Mouse (Mus musculus) neural tube, embryonic 14.5 days (tissue): ENCODE results near the gene BC030499. TPM values are rescaled to one million over a fixed set of nuclear protein-coding genes. Genes with fewer than 3 reads are reported as not detected.
"Not testable (repeated sequence)": the region's sequence is repeated elsewhere in the genome, so short reads cannot be mapped to it uniquely, and the experiment has no call there.

Experiments used
- ATAC-seq: fragments of 200-750 bp; cut with Nextera tagmentation; 2 replicates; pipeline ENCODE4 v1.8.0; 2017; ENCODE audit warnings: low read depth, mild to moderate bottlenecking, moderate TSS enrichment, moderate library complexity
- H3K27ac ChIP-seq: fragments of 300-500 bp; sonication (generic); 2 replicates; pipeline ENCODE4 v1.5.1; 2014; ENCODE audit warnings: low read depth, mild to moderate bottlenecking, control low read depth, low read length, moderate library complexity, mixed read lengths
- H3K27me3 ChIP-seq: fragments of 300-500 bp; sonication (generic); 2 replicates; pipeline ENCODE4 v1.6.1; 2014; ENCODE audit warnings: low read length; ENCODE audit not compliant: control insufficient read depth, insufficient read depth
- H3K36me3 ChIP-seq: fragments of 300-500 bp; sonication (generic); 2 replicates; pipeline ENCODE4 v1.6.1; 2014; ENCODE audit warnings: low read length, mixed read lengths; ENCODE audit not compliant: control insufficient read depth, insufficient read depth
- H3K4me1 ChIP-seq: fragments of 300-500 bp; sonication (generic); 2 replicates; pipeline ENCODE4 v1.6.1; 2014; ENCODE audit warnings: low read length; ENCODE audit not compliant: control insufficient read depth, insufficient read depth
- H3K4me2 ChIP-seq: fragments of 300-500 bp; sonication (generic); 2 replicates; pipeline ENCODE4 v1.6.1; 2014; ENCODE audit warnings: mild to moderate bottlenecking, low read depth, low read length, control low read depth
- H3K4me3 ChIP-seq: fragments of 300-500 bp; sonication (generic); 2 replicates; pipeline ENCODE4 v1.5.1; 2014; ENCODE audit warnings: low read depth, low read length, control low read depth, mixed read lengths
- H3K9ac ChIP-seq: fragments of 300-500 bp; sonication (generic); replicated peaks from 2 replicates; pipeline ENCODE4 v1.6.1; 2014; ENCODE audit warnings: low read depth, mild to moderate bottlenecking, control low read depth, low read length, mixed read lengths
- H3K9me3 ChIP-seq: fragments of 300-500 bp; sonication (generic); 2 replicates; pipeline ENCODE4 v1.6.1; 2016; ENCODE audit warnings: low read length; ENCODE audit not compliant: control insufficient read depth
- WGBS: fragments of 180-500 bp; shearing (Covaris S2); extraction: QIAGEN DNeasy Blood & Tissue Kit; methylation state at CpG from one replicate; pipeline ENCODE4 v1.1.7; 2014; 5-methylcytosine and 5-hydroxymethylcytosine counted together
- polyA plus RNA-seq: library from polyadenylated mRNA; unstranded; fragments of >200 nt; fragmentation: Nextera tagmentation; extraction: Ambion mirVana; gene quantifications from 2 replicates; pipeline ENCODE4 v1.2.1, GENCODE M21; 2014

BC030499 gene
- polyA plus RNA-seq, 1 experiment from 2014 or later, result 0.08 TPM

DNA sequence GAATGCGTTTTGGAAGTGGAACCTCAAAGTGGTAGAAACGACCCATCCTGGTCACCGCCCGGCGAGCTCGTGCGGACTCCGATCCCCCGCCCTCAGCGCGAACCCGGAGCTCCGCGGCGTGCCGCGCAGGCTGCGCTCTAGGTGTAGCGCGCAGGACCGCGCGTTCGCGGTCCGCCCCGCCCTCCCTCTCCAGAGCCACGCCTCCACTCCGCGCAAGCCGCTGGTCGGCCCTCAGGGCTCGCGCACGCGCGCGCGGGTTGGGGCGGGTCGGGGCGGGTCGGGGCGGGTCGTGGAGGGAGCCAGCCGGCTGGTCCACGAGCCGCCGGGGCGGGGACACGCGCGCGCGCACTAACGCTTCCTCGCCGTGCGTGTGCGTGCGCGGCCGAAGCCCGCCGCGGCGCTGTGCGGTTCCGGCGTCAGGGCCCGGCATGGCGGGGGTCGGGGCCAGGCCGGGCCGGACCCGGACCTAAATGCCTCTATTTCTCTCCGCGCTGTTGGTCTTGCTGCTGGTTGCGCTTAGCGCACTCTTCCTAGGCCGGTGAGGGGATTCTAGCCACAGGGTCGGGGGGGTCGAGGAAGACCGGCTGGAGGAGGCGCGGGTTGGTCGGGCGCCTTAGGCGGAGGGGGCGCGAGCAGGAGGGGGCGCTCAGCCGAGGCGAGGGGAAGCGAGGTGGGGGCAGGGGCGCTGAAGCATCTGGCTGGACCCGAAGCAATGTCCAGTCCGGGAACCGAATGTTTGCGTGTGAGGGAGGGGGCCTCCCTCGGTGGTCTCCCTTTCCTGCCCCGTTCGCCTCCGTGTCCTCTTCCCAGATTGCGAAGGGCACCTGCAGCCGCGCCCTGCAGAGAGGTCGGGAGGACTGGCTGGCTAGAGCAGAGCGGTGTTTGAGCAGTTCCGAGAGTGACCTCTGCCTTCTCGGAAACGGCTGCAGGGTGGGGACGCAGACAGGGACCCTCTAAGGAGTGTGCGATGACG is 29.0 kb upstream of the BC030499 start, which contains the start of gene 2610507B11Rik:
2610507B11Rik (plus strand) TSS at position 373 of the 973 bp plus-strand sequence.
- ATAC-seq, result peak; percentile 96
- Histone ChIP-seq H3K27me3 (no peaks in the 10 kb centered on the region; the same call in 1 of the 2 replicates), H3K36me3 (peaks cover 27% of the 10 kb centered on the region), H3K27ac (peak within 1 kb of the TSS; percentile 82), H3K4me1 (no peaks in the 10 kb centered on the region), H3K4me2 (peak within 1 kb of the TSS; percentile 73), H3K9ac (peak within 1 kb of the TSS; percentile 73), H3K4me3 (peak within 1 kb of the TSS; percentile 84), H3K9me3 (no peaks in the 10 kb centered on the region)
- under 1% methylated on average over 82 of the region's 115 CpGs for WGBS

- H3K27me3 ChIP-seq, result no peaks in the 10 kb centered on the region; the same call in 1 of the 2 replicates
- H3K36me3 ChIP-seq, result peaks cover 35% of the 10 kb centered on the region
- WGBS, result 5% methylated on average over 8 of the region's 8 CpGs
- no peaks in the 10 kb centered on the region for H3K4me1 ChIP-seq
- peak overlapping the region; percentile 73 for H3K4me2 ChIP-seq
- ATAC-seq, result no peak
- no peak overlapping the region for H3K27ac ChIP-seq
- H3K9ac ChIP-seq, result no peak overlapping the region
- H3K4me3 ChIP-seq, result peak overlapping the region; percentile 84
- no peaks in the 10 kb centered on the region for H3K9me3 ChIP-seq
Observed at GRCm38 (mm10) chr11:78262550-78262949, 28.1 kb upstream of the BC030499 start.

DNA sequence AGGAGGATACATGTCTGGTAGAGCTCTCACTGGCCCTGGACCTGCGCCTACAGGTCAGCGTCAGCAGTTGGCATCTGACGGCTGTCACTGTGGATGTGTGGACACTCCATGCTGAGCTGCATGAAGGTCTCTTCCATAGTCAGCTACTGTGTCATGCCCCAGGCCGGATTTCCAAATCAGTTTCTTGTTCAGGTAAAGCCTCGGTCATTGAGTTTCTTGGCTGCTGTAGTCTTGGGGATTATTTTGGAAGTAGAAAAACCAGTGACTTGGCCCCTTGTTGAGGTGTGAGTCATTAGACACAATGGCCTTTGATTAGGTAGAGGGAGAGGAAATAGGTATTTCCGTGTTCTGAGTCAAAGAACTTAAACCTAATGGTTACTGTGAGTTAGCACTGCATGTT is 25.1 kb upstream of the BC030499 start:
- Histone ChIP-seq H3K27me3 (no peaks in the 10 kb centered on the region; the same call in 1 of the 2 replicates), H3K36me3 (peaks cover 61% of the 10 kb centered on the region), H3K9ac (no peak overlapping the region), H3K27ac (no peak overlapping the region), H3K9me3 (no peaks in the 10 kb centered on the region), H3K4me2 (no peak overlapping the region), H3K4me1 (no peaks in the 10 kb centered on the region), H3K4me3 (no peak overlapping the region)
- 95% methylated on average over 6 of the region's 6 CpGs for WGBS
- no peak for ATAC-seq

- H3K9me3 ChIP-seq, result no peaks in the 10 kb centered on the region
- H3K27me3 ChIP-seq, result no peaks in the 10 kb centered on the region
- H3K4me3 ChIP-seq, result no peak overlapping the region
- no peaks in the 10 kb centered on the region for H3K4me1 ChIP-seq
- H3K36me3 ChIP-seq, result peaks cover 85% of the 10 kb centered on the region
- H3K4me2 ChIP-seq, result no peak overlapping the region
- no peak overlapping the region for H3K9ac ChIP-seq
- 81% methylated on average over 13 of the region's 13 CpGs for WGBS
- no peak for ATAC-seq
- H3K27ac ChIP-seq, result no peak overlapping the region
Observed at GRCm38 (mm10) chr11:78271986-78272385, 18.7 kb upstream of the BC030499 start.

DNA sequence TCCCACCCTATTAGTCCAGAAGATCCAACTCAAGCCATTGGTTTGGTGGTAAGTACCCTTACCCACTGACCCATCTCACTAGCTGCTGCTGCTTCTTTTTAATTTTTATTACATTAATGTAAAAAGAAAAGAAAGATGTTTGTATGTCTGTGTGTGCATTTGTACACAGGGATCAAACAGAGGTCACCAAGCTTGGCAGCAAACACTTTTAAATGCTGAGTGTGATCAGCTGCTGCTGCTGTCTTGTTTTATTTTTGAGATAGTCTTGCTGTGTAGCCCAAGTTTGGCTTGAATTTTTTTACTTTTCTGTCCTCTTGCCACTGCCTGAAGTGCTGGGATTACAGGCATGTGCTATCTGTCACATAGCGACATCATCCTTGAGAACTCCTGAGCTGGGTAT is 15.0 kb upstream of the BC030499 start:
- peaks cover 88% of the 10 kb centered on the region for H3K36me3 ChIP-seq
- H3K9ac ChIP-seq, result no peak overlapping the region
- no peak overlapping the region for H3K27ac ChIP-seq
- H3K4me2 ChIP-seq, result no peak overlapping the region
- H3K9me3 ChIP-seq, result no peaks in the 10 kb centered on the region
- no peaks in the 10 kb centered on the region for H3K27me3 ChIP-seq
- no peak overlapping the region for H3K4me3 ChIP-seq
- no peak for ATAC-seq
- no peaks in the 10 kb centered on the region for H3K4me1 ChIP-seq
- 95% methylated on average over 1 of the region's 1 CpGs for WGBS

- not testable (repeated sequence) for H3K4me1 ChIP-seq, H3K9me3 ChIP-seq
- WGBS, result 100% methylated on average over 4 of the region's 4 CpGs
Observed at GRCm38 (mm10) chr11:78276169-78276568, 14.5 kb upstream of the BC030499 start.

GRCm38 (mm10) chr11:78278853-78279252 is 11.8 kb upstream of the BC030499 start:
- H3K9ac ChIP-seq, result no peak overlapping the region
- ATAC-seq, result no peak
- no peaks in the 10 kb centered on the region for H3K27me3 ChIP-seq
- H3K27ac ChIP-seq, result no peak overlapping the region
- no peaks in the 10 kb centered on the region for H3K4me1 ChIP-seq
- no peak overlapping the region for H3K4me2 ChIP-seq
- peaks cover 88% of the 10 kb centered on the region for H3K36me3 ChIP-seq
- H3K9me3 ChIP-seq, result no peaks in the 10 kb centered on the region
- H3K4me3 ChIP-seq, result no peak overlapping the region
- WGBS, result 89% methylated on average over 7 of the region's 7 CpGs

More at GRCm38 (mm10) chr11:78276169-78276568, 14.5 kb upstream of the BC030499 start:
- H3K27me3 ChIP-seq, H3K27ac ChIP-seq, H3K4me3 ChIP-seq, ATAC-seq, H3K4me2 ChIP-seq, H3K9ac ChIP-seq: not testable (repeated sequence)
- peaks cover 88% of the 10 kb centered on the region for H3K36me3 ChIP-seq

- no peak overlapping the region for H3K9ac ChIP-seq
- no peak overlapping the region for H3K27ac ChIP-seq
- no peak overlapping the region for H3K4me3 ChIP-seq
- peaks cover 90% of the 10 kb centered on the region for H3K36me3 ChIP-seq
- H3K9me3 ChIP-seq, result no peaks in the 10 kb centered on the region
- H3K4me1 ChIP-seq, result no peaks in the 10 kb centered on the region
- H3K27me3 ChIP-seq, result no peaks in the 10 kb centered on the region
- WGBS, result 91% methylated on average over 4 of the region's 4 CpGs
- H3K4me2 ChIP-seq, result no peak overlapping the region
- ATAC-seq, result no peak
Observed at GRCm38 (mm10) chr11:78279586-78279985, 11.1 kb upstream of the BC030499 start.

DNA sequence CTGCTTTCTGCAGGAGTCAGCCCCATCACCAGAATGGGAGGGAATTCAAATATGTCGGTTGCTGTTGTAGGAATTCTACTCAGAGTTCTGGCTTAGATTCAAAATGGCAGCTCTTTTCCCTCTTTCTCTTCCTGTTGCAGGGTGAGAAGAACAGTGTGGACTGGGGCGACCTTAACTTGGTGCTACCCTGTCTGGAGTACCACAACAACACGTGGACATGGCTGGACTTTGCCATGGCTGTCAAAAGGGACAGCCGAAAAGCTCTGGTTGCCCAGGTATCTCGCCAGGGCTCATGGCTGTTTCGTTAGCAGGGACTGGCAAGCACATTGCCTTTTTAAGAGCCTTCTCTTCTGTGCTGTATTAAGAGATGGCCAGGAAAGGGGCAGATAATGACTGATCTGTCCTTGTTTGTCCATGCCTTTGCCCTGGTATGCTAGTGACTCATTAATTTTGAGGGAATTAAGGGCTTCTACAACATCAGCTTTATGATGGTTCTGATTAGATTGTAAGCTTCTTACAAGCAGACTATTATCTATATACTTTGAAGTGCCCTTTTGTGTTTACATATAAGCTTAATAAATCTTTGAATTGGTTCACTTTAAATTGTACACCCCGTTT is 1.4 kb upstream of the BC030499 start:
- no peak overlapping the region for H3K27ac ChIP-seq

More for the DNA sequence above, 1.4 kb upstream of the BC030499 start:
- no peaks in the 10 kb centered on the region for H3K27me3 ChIP-seq
- H3K4me2 ChIP-seq, result no peak overlapping the region
- H3K4me3 ChIP-seq, result no peak overlapping the region
- ATAC-seq, result no peak
- no peaks in the 10 kb centered on the region for H3K4me1 ChIP-seq
- H3K9me3 ChIP-seq, result no peaks in the 10 kb centered on the region
- no peak overlapping the region for H3K9ac ChIP-seq
- 93% methylated on average over 7 of the region's 7 CpGs for WGBS
- peaks cover 62% of the 10 kb centered on the region for H3K36me3 ChIP-seq
